In genomic region chr11:120643601-120643987, GRCm38 (mm10) we compare ENCODE assay signal across 8 mouse cellular contexts. TPM values are rescaled to one million over a fixed set of nuclear protein-coding genes. Genes with fewer than 3 reads are reported as not detected.
DNase-seq lines count a peak whose midpoint lies in the region; ATAC-seq and TF ChIP-seq lines count a peak whose summit lies in the region.

Gene Pycr1, minus strand, starts transcription at chr11:120643769.

- no peaks in the 10 kb centered on the region for H3K9me3 ChIP-seq in G1E (replicated peaks)
- H3K9me3 ChIP-seq in forebrain, postnatal 0 days (ENCODE audit: low read length), result no peaks in the 10 kb centered on the region
- no peaks in the 10 kb centered on the region for H3K9me3 ChIP-seq in lung, embryonic 16.5 days (ENCODE audit: control insufficient read depth, low read length)

- peaks cover 37% of the 10 kb centered on the region for H3K27me3 ChIP-seq in G1E (ENCODE audit: insufficient read depth, low read length)
- no peaks in the 10 kb centered on the region for H3K27me3 ChIP-seq in forebrain, postnatal 0 days (ENCODE audit: insufficient read depth, low read length)
- peaks cover 3% of the 10 kb centered on the region; the same call in 1 of the 2 replicates for H3K27me3 ChIP-seq in lung, embryonic 16.5 days (ENCODE audit: control insufficient read depth, insufficient read depth, low read depth, low read length)

- H3K4me1 ChIP-seq in G1E (ENCODE audit: insufficient read depth, low read depth, low read length), result peaks cover 45% of the 10 kb centered on the region
- H3K4me1 ChIP-seq in forebrain, postnatal 0 days (ENCODE audit: insufficient read depth), result peaks cover 12% of the 10 kb centered on the region; the same call in 1 of the 2 replicates
- H3K4me1 ChIP-seq in lung, embryonic 16.5 days (replicated peaks; ENCODE audit: control insufficient read depth, insufficient read depth, low read length), result peaks cover 12% of the 10 kb centered on the region

- H3K9ac ChIP-seq in forebrain, postnatal 0 days, result peak within 1 kb of the TSS; percentile 60
- H3K9ac ChIP-seq in lung, embryonic 16.5 days (ENCODE audit: low read length), result peak within 1 kb of the TSS; percentile 73

- H3K27ac ChIP-seq in forebrain, postnatal 0 days (ENCODE audit: low read depth, low read length), result no peak within 1 kb of the TSS; the same call in 1 of the 2 replicates
- no peak within 1 kb of the TSS for H3K27ac ChIP-seq in lung, embryonic 16.5 days (ENCODE audit: low read length)

- ATAC-seq in G1E (ENCODE audit: extremely low read depth, insufficient number of reproducible peaks, low FRiP score, poor library complexity, severe bottlenecking), result peak; percentile 100
- ATAC-seq in forebrain, postnatal 0 days, result peak; percentile 100
- ATAC-seq in hematopoietic stem cell, adult 5-6 weeks (replicated peaks in 1 of 2; ENCODE audit: insufficient read depth in 1 of 2, low FRiP score in 2 of 2, low TSS enrichment in 1 of 2, low read depth in 1 of 2, poor library complexity in 2 of 2, severe bottlenecking in 2 of 2), result peak; percentile 96 to 99
- ATAC-seq in lung, embryonic 16.5 days (ENCODE audit: low read depth), result peak; percentile 99

- peak within 1 kb of the TSS; percentile 68 for H3K4me2 ChIP-seq in forebrain, postnatal 0 days (ENCODE audit: low read depth)
- peak within 1 kb of the TSS; percentile 91 for H3K4me2 ChIP-seq in lung, embryonic 16.5 days (ENCODE audit: low read depth, low read length)

- no peak for TF ChIP-seq CTCF in G1E (IDR thresholded peaks at IDR 0.05; ENCODE audit: low read depth, low read length)
- TF ChIP-seq CTCF in forebrain, postnatal 0 days (IDR thresholded peaks at IDR 0.05; ENCODE audit: low read depth), result no peak

- DNase-seq in G1E (ENCODE audit: low spot score), result peak; percentile 97
- DNase-seq in cerebellum, adult 18-20 months, result peak; percentile 92 to 97
- peak; percentile 95 for DNase-seq in forebrain, postnatal 0 days
- peak; percentile 85 for DNase-seq in layer of hippocampus, adult 9-10 months (ENCODE audit: low spot score)
- peak; percentile 90 for DNase-seq in ovary, postnatal 10 days (ENCODE audit: low spot score)
- DNase-seq in thymus, postnatal 10 days (ENCODE audit: low spot score in 2 of 2), result peak; percentile 93 to 94

- H3K4me3 ChIP-seq in G1E (ENCODE audit: low read depth, low read length), result peak within 1 kb of the TSS; percentile 70
- H3K4me3 ChIP-seq in forebrain, postnatal 0 days (ENCODE audit: low read depth, low read length), result peak within 1 kb of the TSS; percentile 43
- H3K4me3 ChIP-seq in lung, embryonic 16.5 days (ENCODE audit: low read length), result peak within 1 kb of the TSS; percentile 56

- peaks cover 19% of the 10 kb centered on the region for H3K36me3 ChIP-seq in G1E (replicated peaks)
- no peaks in the 10 kb centered on the region for H3K36me3 ChIP-seq in forebrain, postnatal 0 days (ENCODE audit: insufficient read depth)
- no peaks in the 10 kb centered on the region for H3K36me3 ChIP-seq in lung, embryonic 16.5 days (ENCODE audit: control insufficient read depth, insufficient read depth, low read length)

- WGBS in forebrain, postnatal 0 days, result under 1% methylated on average over 15 of the region's 15 CpGs
- 0% methylated on average over 15 of the region's 15 CpGs for WGBS in lung, embryonic 16.5 days

RNA-seq across cellular contexts. Expression of gene Pycr1, which starts in this region (rescaled TPM):
- total RNA-seq in G1E (2014; fragmentation: Nextera tagmentation), result 14.7 and 14.8 TPM in 2 replicates
- 1.0 and 1.5 TPM in 2 replicates for total RNA-seq in G1E (2017)
- 1.9 and 2.4 TPM in 2 replicates for polyA plus RNA-seq in G1E (2012)
- total RNA-seq in forebrain, postnatal 0 days (2014; rRNA removed), result 8.7 and 13.8 TPM in 2 replicates
- 19.5 and 23.0 TPM in 2 replicates for polyA plus RNA-seq in forebrain, postnatal 0 days (2015; fragmentation: Nextera tagmentation; extraction: Ambion mirVana)
- 0.88 and 2.1 TPM in 2 replicates for total RNA-seq in hematopoietic stem cell, adult 5-6 weeks (2017)
- 22.4 and 23.4 TPM in 2 replicates for polyA plus RNA-seq in lung, embryonic 16.5 days (2015; fragmentation: Nextera tagmentation; extraction: Ambion mirVana)
